Mouse (Mus musculus) olfactory bulb, adult 2 months (tissue): ENCODE measurements around the gene Nipal1. TPM values are rescaled to one million over a fixed set of nuclear protein-coding genes. Genes with fewer than 3 reads are reported as not detected.

Source experiments
- H3K27ac ChIP-seq: fragments of 200-500 bp; 2 replicates; pipeline ENCODE4 v1.5.1; 2012; ENCODE audit warnings: low read depth, low read length; ENCODE audit not compliant: insufficient read depth
- H3K4me1 ChIP-seq: fragments of 200-500 bp; 2 replicates; pipeline ENCODE4 v1.6.1; 2012; ENCODE audit warnings: low read length; ENCODE audit not compliant: control insufficient read depth, insufficient read depth
- H3K4me3 ChIP-seq: fragments of 200-500 bp; 2 replicates; pipeline ENCODE4 v1.5.1; 2012; ENCODE audit warnings: mild to moderate bottlenecking, low read depth, low read length, moderate library complexity; ENCODE audit not compliant: insufficient read depth
- CTCF ChIP-seq: fragments of 200-500 bp; IDR thresholded peaks from 2 replicates; pipeline ENCODE4 v1.5.1; 2012; ENCODE audit warnings: low read depth, mild to moderate bottlenecking, low read length, moderate library complexity; ENCODE audit not compliant: insufficient read depth
- POLR2A ChIP-seq: fragments of 200-500 bp; IDR thresholded peaks from 2 replicates; pipeline ENCODE4 v1.6.1; 2012; ENCODE audit warnings: mild to moderate bottlenecking, low read depth, low read length, moderate library complexity; ENCODE audit not compliant: insufficient read depth
- WGBS: fragments of 180-500 bp; shearing (Covaris S2); methylation state at CpG from one replicate; pipeline ENCODE4 v1.1.7; 2018; 5-methylcytosine and 5-hydroxymethylcytosine counted together
- polyA plus RNA-seq: library from polyadenylated mRNA; stranded (reverse); fragments of >200 nt; gene quantifications from 2 replicates; pipeline ENCODE4 v1.2.4, GENCODE M21; 2012; ENCODE audit warnings: low replicate concordance; ENCODE audit not compliant: missing spikeins, insufficient read depth, insufficient read length

Nipal1 gene
- not detected in 2 replicates for polyA plus RNA-seq

GRCm38 (mm10) chr5:72647418-72647907, at the start of gene Nipal1:
Nipal1 (plus strand) TSS chr5:72647795.
- TF ChIP-seq CTCF (no peak), POLR2A (no peak)
- peaks cover 12% of the 10 kb centered on the region for H3K4me1 ChIP-seq
- H3K27ac ChIP-seq: no peak within 1 kb of the TSS
- H3K4me3 ChIP-seq: peak within 1 kb of the TSS; percentile 51
- WGBS: under 1% methylated on average over 25 of the region's 25 CpGs

GRCm38 (mm10) chr5:72601006-72601405, 46.6 kb upstream of the Nipal1 start:
- TF ChIP-seq POLR2A (no peak), CTCF (peak; percentile 49; the same call in 1 of the 2 replicates)
- WGBS: 11% methylated on average over 5 of the region's 5 CpGs
- Histone ChIP-seq H3K27ac (no peak overlapping the region), H3K4me1 (no peaks in the 10 kb centered on the region), H3K4me3 (no peak overlapping the region)

GRCm38 (mm10) chr5:72603138-72603537, 44.5 kb upstream of the Nipal1 start:
- Histone ChIP-seq H3K4me3 (no peak overlapping the region), H3K4me1 (no peaks in the 10 kb centered on the region), H3K27ac (no peak overlapping the region)
- 94% methylated on average over 4 of the region's 4 CpGs for WGBS
- no peak for TF ChIP-seq CTCF
- TF ChIP-seq POLR2A: no peak

- TF ChIP-seq POLR2A: no peak
- no peak for TF ChIP-seq CTCF
- 87% methylated on average over 4 of the region's 4 CpGs for WGBS
- no peak overlapping the region for H3K4me3 ChIP-seq
- no peak overlapping the region for H3K27ac ChIP-seq
- no peaks in the 10 kb centered on the region for H3K4me1 ChIP-seq
Measured at GRCm38 (mm10) chr5:72617413-72617812, 30.2 kb upstream of the Nipal1 start.

GRCm38 (mm10) chr5:72621022-72621421, 26.6 kb upstream of the Nipal1 start:
- WGBS: 96% methylated on average over 1 of the region's 1 CpGs
- Histone ChIP-seq H3K4me1 (no peaks in the 10 kb centered on the region), H3K27ac (no peak overlapping the region), H3K4me3 (no peak overlapping the region)
- TF ChIP-seq CTCF: no peak
- no peak for TF ChIP-seq POLR2A

- no peaks in the 10 kb centered on the region for H3K4me1 ChIP-seq
- H3K4me3 ChIP-seq: no peak overlapping the region
- TF ChIP-seq CTCF: no peak
- 70% methylated on average over 6 of the region's 6 CpGs for WGBS
- H3K27ac ChIP-seq: no peak overlapping the region
Measured at GRCm38 (mm10) chr5:72630026-72630425, 17.6 kb upstream of the Nipal1 start.

GRCm38 (mm10) chr5:72634791-72635271, 12.8 kb upstream of the Nipal1 start:
- WGBS: 90% methylated on average over 9 of the region's 9 CpGs
- Histone ChIP-seq H3K4me3 (no peak overlapping the region; the same call in 1 of the 2 replicates), H3K4me1 (no peaks in the 10 kb centered on the region), H3K27ac (no peak overlapping the region)
- TF ChIP-seq POLR2A (no peak), CTCF (no peak)

GRCm38 (mm10) chr5:72636122-72636521, 11.5 kb upstream of the Nipal1 start:
- TF ChIP-seq POLR2A (no peak), CTCF (no peak)
- Histone ChIP-seq H3K27ac (no peak overlapping the region), H3K4me3 (no peak overlapping the region), H3K4me1 (no peaks in the 10 kb centered on the region)
- WGBS: 75% methylated on average over 3 of the region's 3 CpGs

GRCm38 (mm10) chr5:72636576-72636975, 11.0 kb upstream of the Nipal1 start:
- Histone ChIP-seq H3K4me3 (no peak overlapping the region), H3K4me1 (no peaks in the 10 kb centered on the region), H3K27ac (no peak overlapping the region)
- TF ChIP-seq POLR2A (no peak), CTCF (no peak)
- WGBS: 88% methylated on average over 3 of the region's 3 CpGs
